8 mouse cellular contexts compared by ENCODE assay signal in genomic region chr13:21911147-21911546, GRCm38 (mm10). TPM values are rescaled to one million over a fixed set of nuclear protein-coding genes. Genes with fewer than 3 reads are reported as not detected.
DNase-seq lines count a peak whose midpoint lies in the region; ATAC-seq lines count a peak whose summit lies in the region.

No protein-coding gene starts in this region.

- H3K9ac ChIP-seq in heart, embryonic 14.5 days (ENCODE audit: low read length) = no peak overlapping the region
- H3K9ac ChIP-seq in hindbrain, embryonic 13.5 days = no peak overlapping the region
- no peak overlapping the region for H3K9ac ChIP-seq in midbrain, embryonic 16.5 days (ENCODE audit: low read depth, low read length)

- H3K4me2 ChIP-seq in heart, embryonic 14.5 days (ENCODE audit: low read length) = peak overlapping the region; percentile 51
- H3K4me2 ChIP-seq in hindbrain, embryonic 13.5 days = peak overlapping the region; percentile 5; the same call in 1 of the 2 replicates
- peak overlapping the region; percentile 18; the same call in 1 of the 2 replicates for H3K4me2 ChIP-seq in midbrain, embryonic 16.5 days (ENCODE audit: low read length)

- no peaks in the 10 kb centered on the region for H3K36me3 ChIP-seq in heart, embryonic 14.5 days (ENCODE audit: control insufficient read depth, insufficient read depth, low read length)
- no peaks in the 10 kb centered on the region for H3K36me3 ChIP-seq in hindbrain, embryonic 13.5 days
- H3K36me3 ChIP-seq in midbrain, embryonic 16.5 days (ENCODE audit: control insufficient read depth, insufficient read depth, low read length) = no peaks in the 10 kb centered on the region

- H3K9me3 ChIP-seq in heart, embryonic 14.5 days (ENCODE audit: control insufficient read depth, low read length) = no peaks in the 10 kb centered on the region
- no peaks in the 10 kb centered on the region for H3K9me3 ChIP-seq in hindbrain, embryonic 13.5 days
- H3K9me3 ChIP-seq in midbrain, embryonic 16.5 days (replicated peaks; ENCODE audit: control insufficient read depth, low read length, poor library complexity, severe bottlenecking) = no peaks in the 10 kb centered on the region

- H3K4me3 ChIP-seq in heart, embryonic 14.5 days (ENCODE audit: control insufficient read depth in 1 of 2, insufficient read depth in 1 of 2, low read depth in 1 of 2, low read length in 2 of 2) = peak overlapping the region; percentile 13 to 33; a peak in 3 of 4 replicates
- H3K4me3 ChIP-seq in hindbrain, embryonic 13.5 days = peak overlapping the region; percentile 22
- H3K4me3 ChIP-seq in midbrain, embryonic 16.5 days (ENCODE audit: low read depth, low read length) = no peak overlapping the region

- DNase-seq in heart, adult 8-10 months (ENCODE audit: low spot score) = no peak
- peak; percentile 83 for DNase-seq in 3T3-L1 (ENCODE audit: low read depth, low spot score)
- peak; percentile 75 for DNase-seq in c-Kit-positive CD71-positive TER-119-positive erythroid progenitor cells, embryonic 14.5 days (ENCODE audit: low spot score)
- no peak for DNase-seq in cerebellum, adult 11-12 months
- DNase-seq in adrenal gland, postnatal 4 days (ENCODE audit: low spot score in 2 of 2) = no peak

- no peak overlapping the region for H3K27ac ChIP-seq in heart, embryonic 14.5 days (replicated peaks in 1 of 2; ENCODE audit: control insufficient read depth in 1 of 2, insufficient read depth in 1 of 2, low read depth in 2 of 2, low read length in 2 of 2)
- H3K27ac ChIP-seq in hindbrain, embryonic 13.5 days = no peak overlapping the region
- no peak overlapping the region for H3K27ac ChIP-seq in midbrain, embryonic 16.5 days (ENCODE audit: low read length)

- no peak for ATAC-seq in heart, embryonic 14.5 days (ENCODE audit: insufficient number of reproducible peaks, insufficient read depth, low FRiP score, low read depth)
- no peak for ATAC-seq in hindbrain, embryonic 13.5 days (ENCODE audit: low FRiP score)
- no peak for ATAC-seq in midbrain, embryonic 16.5 days

- peaks cover 2 to 9% of the 10 kb centered on the region in 2 experiments; a peak in 3 of 4 replicates for H3K4me1 ChIP-seq in heart, embryonic 14.5 days (ENCODE audit: control insufficient read depth in 2 of 2, insufficient read depth in 2 of 2, low read length in 2 of 2)
- H3K4me1 ChIP-seq in hindbrain, embryonic 13.5 days (replicated peaks) = no peaks in the 10 kb centered on the region; the same call in 1 of the 2 replicates
- H3K4me1 ChIP-seq in midbrain, embryonic 16.5 days (ENCODE audit: control insufficient read depth, insufficient read depth, low read length) = no peaks in the 10 kb centered on the region

- H3K27me3 ChIP-seq in heart, embryonic 14.5 days (ENCODE audit: control insufficient read depth, insufficient read depth, low read length) = no peaks in the 10 kb centered on the region
- H3K27me3 ChIP-seq in hindbrain, embryonic 13.5 days = peaks cover 40% of the 10 kb centered on the region
- peaks cover 28% of the 10 kb centered on the region for H3K27me3 ChIP-seq in midbrain, embryonic 16.5 days (ENCODE audit: control insufficient read depth, insufficient read depth, low read depth, low read length)

- 5% methylated on average over 17 of the region's 17 CpGs for WGBS in heart, embryonic 14.5 days
- 4% methylated on average over 17 of the region's 17 CpGs for WGBS in hindbrain, embryonic 13.5 days
- 5% methylated on average over 17 of the region's 17 CpGs for WGBS in midbrain, embryonic 16.5 days

RNA-seq across cellular contexts. Expression of gene Zfp184, which starts 33.7 kb away (rescaled TPM):
- polyA plus RNA-seq in heart, embryonic 14.5 days (2014; fragmentation: Nextera tagmentation; extraction: Ambion mirVana) = 6.0 and 7.1 TPM in 2 replicates
- total RNA-seq in heart, adult 8-10 months (2022) = 1 to 10 TPM in 1 of 4 experiments, under 1 TPM in 3; 0.46 to 1.0 (median 0.83) TPM
- 16.8 and 19.9 TPM in 2 replicates for polyA plus RNA-seq in hindbrain, embryonic 13.5 days (2015; fragmentation: Nextera tagmentation; extraction: Ambion mirVana)
- 12.0 and 13.7 TPM in 2 replicates for polyA plus RNA-seq in midbrain, embryonic 16.5 days (2015; fragmentation: Nextera tagmentation; extraction: Ambion mirVana)
- total RNA-seq in adrenal gland, postnatal 4 days (2021) = 1 to 10 TPM; 3.8 to 4.7 TPM

Comparison
In these comparisons a context has a peak if more than half of its experiments do, and no peak if none do; other contexts are left out.
1. DNase-seq: peak in 3T3-L1 (single experiment) and c-Kit-positive CD71-positive TER-119-positive erythroid progenitor cells, embryonic 14.5 days (single experiment); none in heart, adult 8-10 months (single experiment), cerebellum, adult 11-12 months (single experiment) and adrenal gland, postnatal 4 days (0 of 2).
2. Peak in every context shown above with its lines, with median percentiles within 50 percentile points of each other: H3K4me2 ChIP-seq.